Mouse (Mus musculus) heart, embryonic 15.5 days (tissue): ENCODE data around the gene Pold1. TPM values are rescaled to one million over a fixed set of nuclear protein-coding genes. Genes with fewer than 3 reads are reported as not detected.
A peak's percentile ranks its signal among the peaks of the same experiment; 100 is the strongest.

Experiments used
- ATAC-seq: fragments of 200-750 bp; cut with Nextera tagmentation; replicated peaks from 2 replicates; pipeline ENCODE4 v1.8.0; 2017; ENCODE audit warnings: low read depth, moderate TSS enrichment; ENCODE audit not compliant: insufficient number of reproducible peaks, insufficient read depth, low FRiP score
- H3K27ac ChIP-seq: fragments of 300-500 bp; sonication (generic); 2 replicates; pipeline ENCODE4 v1.5.1; 2015; ENCODE audit warnings: mild to moderate bottlenecking, inconsistent platforms
- H3K27me3 ChIP-seq: fragments of 300-500 bp; sonication (generic); 2 replicates; pipeline ENCODE4 v1.6.1; 2015; ENCODE audit warnings: inconsistent platforms
- H3K36me3 ChIP-seq: fragments of 300-500 bp; sonication (generic); 2 replicates; pipeline ENCODE4 v1.6.1; 2015; ENCODE audit warnings: mild to moderate bottlenecking, inconsistent platforms
- H3K4me1 ChIP-seq: fragments of 300-500 bp; sonication (generic); replicated peaks from 2 replicates; pipeline ENCODE4 v1.6.1; 2015; ENCODE audit warnings: inconsistent platforms
- H3K4me2 ChIP-seq: fragments of 300-500 bp; sonication (generic); 2 replicates; pipeline ENCODE4 v1.6.1; 2015; ENCODE audit warnings: inconsistent platforms, mild to moderate bottlenecking, moderate library complexity
- H3K4me3 ChIP-seq: fragments of 300-500 bp; sonication (generic); 2 replicates; pipeline ENCODE4 v1.5.1; 2015; ENCODE audit warnings: mild to moderate bottlenecking, inconsistent platforms
- H3K9ac ChIP-seq: fragments of 300-500 bp; sonication (generic); 2 replicates; pipeline ENCODE4 v1.6.1; 2015; ENCODE audit warnings: mild to moderate bottlenecking, inconsistent platforms
- H3K9me3 ChIP-seq: fragments of 300-500 bp; sonication (generic); replicated peaks from 2 replicates; pipeline ENCODE4 v1.6.1; 2016; ENCODE audit warnings: inconsistent platforms
- WGBS: fragments of 180-500 bp; shearing (Covaris S2); methylation state at CpG from one replicate; pipeline ENCODE4 v1.1.7; 2015; ENCODE audit warnings: mixed read lengths; 5-methylcytosine and 5-hydroxymethylcytosine counted together
- polyA plus RNA-seq: library from polyadenylated mRNA; unstranded; fragments of >200 nt; fragmentation: Nextera tagmentation; extraction: Ambion mirVana; gene quantifications from 2 replicates; pipeline ENCODE4 v1.2.1, GENCODE M21; 2015

The Pold1 gene
- polyA plus RNA-seq, 1 experiment from 2014 or later: 41.7 TPM

- H3K4me3 ChIP-seq: no peak overlapping the region
- no peaks in the 10 kb centered on the region for H3K27me3 ChIP-seq
- no peak overlapping the region for H3K9ac ChIP-seq
- no peak for ATAC-seq
- no peak overlapping the region for H3K4me2 ChIP-seq
- H3K27ac ChIP-seq: no peak overlapping the region
- H3K4me1 ChIP-seq: no peaks in the 10 kb centered on the region
- no peaks in the 10 kb centered on the region for H3K36me3 ChIP-seq
- no peaks in the 10 kb centered on the region for H3K9me3 ChIP-seq
- 51% methylated on average over 18 of the region's 18 CpGs for WGBS
These were observed 12.1 kb upstream of the Pold1 start for GRCm38 (mm10) chr7:44560435-44561400.

GRCm38 (mm10) chr7:44557629-44558028 is 9.0 kb upstream of the Pold1 start:
- 0 out of 2 replicates have a peak, but pooled peaks cover 3% of the 10 kb centered on the region for H3K27me3 ChIP-seq
- no peak overlapping the region for H3K4me2 ChIP-seq
- H3K9me3 ChIP-seq: no peaks in the 10 kb centered on the region
- 60% methylated on average over 2 of the region's 2 CpGs for WGBS
- no peak overlapping the region for H3K9ac ChIP-seq
- H3K4me1 ChIP-seq: peaks cover 11% of the 10 kb centered on the region
- no peak overlapping the region for H3K27ac ChIP-seq
- no peak for ATAC-seq
- H3K36me3 ChIP-seq: no peaks in the 10 kb centered on the region
- H3K4me3 ChIP-seq: no peak overlapping the region

- Histone ChIP-seq H3K9me3 (no peaks in the 10 kb centered on the region), H3K4me3 (peak within 1 kb of the TSS; percentile 86), H3K9ac (peak within 1 kb of the TSS; percentile 79), H3K4me2 (peak within 1 kb of the TSS; percentile 70), H3K36me3 (peaks cover 31% of the 10 kb centered on the region), H3K4me1 (peaks cover 16% of the 10 kb centered on the region), H3K27ac (peak within 1 kb of the TSS; percentile 98), H3K27me3 (0 out of 2 replicates have a peak, but pooled peaks cover 3% of the 10 kb centered on the region)
- peak; percentile 82 for ATAC-seq
- WGBS: under 1% methylated on average over 22 of the region's 22 CpGs
These were observed 5.2 kb upstream of the Pold1 start, which contains the start of gene Nr1h2 for GRCm38 (mm10) chr7:44553826-44554225. Nr1h2 (minus strand) TSS chr7:44553951.

- peak overlapping the region; percentile 98 for H3K27ac ChIP-seq
- peaks cover 31% of the 10 kb centered on the region for H3K36me3 ChIP-seq
- ATAC-seq: peak; percentile 53
- peak overlapping the region; percentile 70 for H3K4me2 ChIP-seq
- peaks cover 16% of the 10 kb centered on the region for H3K4me1 ChIP-seq
- 1% methylated on average over 32 of the region's 32 CpGs for WGBS
- peak overlapping the region; percentile 79 for H3K9ac ChIP-seq
- H3K27me3 ChIP-seq: 0 out of 2 replicates have a peak, but pooled peaks cover 3% of the 10 kb centered on the region
- H3K9me3 ChIP-seq: no peaks in the 10 kb centered on the region
- peak overlapping the region; percentile 86 for H3K4me3 ChIP-seq
These were observed 4.6 kb upstream of the Pold1 start for GRCm38 (mm10) chr7:44553196-44553764.

GRCm38 (mm10) chr7:44552141-44552908 is 3.7 kb upstream of the Pold1 start:
- 0 out of 2 replicates have a peak overlapping the region, but pooled peaks have one; percentile 79 for H3K9ac ChIP-seq
- H3K4me3 ChIP-seq: peak overlapping the region; percentile 86
- peak overlapping the region; percentile 70 for H3K4me2 ChIP-seq
- H3K9me3 ChIP-seq: no peaks in the 10 kb centered on the region
- H3K27ac ChIP-seq: no peak overlapping the region
- peaks cover 31% of the 10 kb centered on the region for H3K36me3 ChIP-seq
- 0 out of 2 replicates have a peak, but pooled peaks cover 3% of the 10 kb centered on the region for H3K27me3 ChIP-seq
- WGBS: 85% methylated on average over 28 of the region's 31 CpGs
- peaks cover 24% of the 10 kb centered on the region for H3K4me1 ChIP-seq
- no peak for ATAC-seq

- ATAC-seq: no peak
- Histone ChIP-seq H3K27ac (no peak overlapping the region), H3K4me3 (no peak overlapping the region), H3K4me2 (no peak overlapping the region), H3K27me3 (0 out of 2 replicates have a peak, but pooled peaks cover 3% of the 10 kb centered on the region), H3K9ac (no peak overlapping the region), H3K36me3 (peaks cover 31% of the 10 kb centered on the region), H3K4me1 (peaks cover 30% of the 10 kb centered on the region), H3K9me3 (no peaks in the 10 kb centered on the region)
- WGBS: 77% methylated on average over 22 of the region's 22 CpGs
These were observed 3.1 kb upstream of the Pold1 start for GRCm38 (mm10) chr7:44551731-44552130.

GRCm38 (mm10) chr7:44551301-44551700 is 2.7 kb upstream of the Pold1 start:
- peaks cover 31% of the 10 kb centered on the region for H3K36me3 ChIP-seq
- 0 out of 2 replicates have a peak, but pooled peaks cover 3% of the 10 kb centered on the region for H3K27me3 ChIP-seq
- no peak for ATAC-seq
- WGBS: 94% methylated on average over 21 of the region's 21 CpGs
- H3K4me1 ChIP-seq: peaks cover 30% of the 10 kb centered on the region
- no peak overlapping the region for H3K9ac ChIP-seq
- no peak overlapping the region for H3K4me2 ChIP-seq
- no peak overlapping the region for H3K27ac ChIP-seq
- H3K9me3 ChIP-seq: no peaks in the 10 kb centered on the region
- no peak overlapping the region for H3K4me3 ChIP-seq

GRCm38 (mm10) chr7:44550409-44550678 is 1.7 kb upstream of the Pold1 start:
- Histone ChIP-seq H3K4me2 (no peak overlapping the region), H3K27ac (no peak overlapping the region), H3K4me1 (peaks cover 30% of the 10 kb centered on the region), H3K9me3 (no peaks in the 10 kb centered on the region), H3K36me3 (peaks cover 31% of the 10 kb centered on the region), H3K9ac (no peak overlapping the region), H3K4me3 (no peak overlapping the region), H3K27me3 (0 out of 2 replicates have a peak, but pooled peaks cover 3% of the 10 kb centered on the region)
- ATAC-seq: no peak
- WGBS: 94% methylated on average over 12 of the region's 12 CpGs

- Histone ChIP-seq H3K27ac (no peak overlapping the region), H3K27me3 (0 out of 2 replicates have a peak, but pooled peaks cover 2% of the 10 kb centered on the region), H3K9ac (no peak overlapping the region), H3K9me3 (no peaks in the 10 kb centered on the region), H3K4me2 (no peak overlapping the region), H3K4me1 (peaks cover 30% of the 10 kb centered on the region), H3K4me3 (no peak overlapping the region), H3K36me3 (peaks cover 31% of the 10 kb centered on the region)
- no peak for ATAC-seq
- WGBS: 92% methylated on average over 23 of the region's 23 CpGs
These were observed 1.2 kb upstream of the Pold1 start for GRCm38 (mm10) chr7:44549621-44550408.

GRCm38 (mm10) chr7:44547725-44548124 is 924 bp downstream of the Pold1 start:
- peak overlapping the region; percentile 73; the same call in 1 of the 2 replicates for H3K27ac ChIP-seq
- ATAC-seq: no peak

More at GRCm38 (mm10) chr7:44547725-44548124, 924 bp downstream of the Pold1 start:
- Histone ChIP-seq H3K36me3 (peaks cover 34% of the 10 kb centered on the region), H3K4me2 (peak overlapping the region; percentile 80), H3K9me3 (no peaks in the 10 kb centered on the region), H3K9ac (peak overlapping the region; percentile 62), H3K4me3 (peak overlapping the region; percentile 68), H3K4me1 (peaks cover 20% of the 10 kb centered on the region), H3K27me3 (no peaks in the 10 kb centered on the region)
- 21% methylated on average over 5 of the region's 5 CpGs for WGBS
